Mouse (Mus musculus) myocyte (in vitro differentiated cells): Measurements from ENCODE around the gene Alb. TPM values are rescaled to one million over a fixed set of nuclear protein-coding genes. Genes with fewer than 3 reads are reported as not detected.

ENCODE experiments used
- H3K27me3 ChIP-seq: one replicate; pipeline ENCODE4 v1.6.1; 2011; ENCODE audit not compliant: control insufficient read depth, insufficient read depth, insufficient read length
- H3K36me3 ChIP-seq: one replicate; pipeline ENCODE4 v1.6.1; 2011; ENCODE audit not compliant: control insufficient read depth, insufficient read depth
- H3K4me2 ChIP-seq: one replicate; pipeline ENCODE4 v1.6.1; 2011; ENCODE audit warnings: low read depth, control low read depth
- H3K4me3 ChIP-seq: one replicate; pipeline ENCODE4 v1.5.1; 2011; ENCODE audit warnings: mild to moderate bottlenecking, control low read depth, moderate library complexity
- H3K79me2 ChIP-seq: one replicate; pipeline ENCODE4 v1.6.1; 2011; ENCODE audit not compliant: control insufficient read depth, insufficient read depth
- H3ac ChIP-seq: one replicate; pipeline ENCODE4 v1.6.1; 2011; ENCODE audit not compliant: control insufficient read depth, insufficient read length
- CEBPB ChIP-seq: IDR thresholded peaks from 2 replicates; pipeline ENCODE4 v1.6.1; 2011; ENCODE audit warnings: mild to moderate bottlenecking, moderate library complexity; ENCODE audit not compliant: poor library complexity, insufficient read depth, severe bottlenecking
- E2F4 ChIP-seq: IDR thresholded peaks from one replicate; pipeline ENCODE4 v1.6.1; 2011; ENCODE audit warnings: mild to moderate bottlenecking, control low read depth, moderate library complexity; ENCODE audit not compliant: insufficient read depth
- MAX ChIP-seq: IDR thresholded peaks from one replicate; pipeline ENCODE4 v1.6.1; 2011; ENCODE audit warnings: low read depth, mild to moderate bottlenecking, control low read depth
- MYOD1 ChIP-seq, 3 experiments: IDR thresholded peaks; one replicate each; pipeline ENCODE4 v1.6.1; 2011; ENCODE audit warnings: control low read depth in 2 of 3, low read depth in 2 of 3, mild to moderate bottlenecking in 2 of 3, moderate library complexity in 1 of 3; ENCODE audit not compliant: insufficient read length in 2 of 3, control insufficient read depth in 1 of 3
- MYOG ChIP-seq, 3 experiments: IDR thresholded peaks; one replicate each; pipeline ENCODE4 v1.6.1; 2011; ENCODE audit warnings: control low read depth in 2 of 3, low read depth in 2 of 3, mild to moderate bottlenecking in 2 of 3; ENCODE audit not compliant: insufficient read length in 2 of 3, control insufficient read depth in 1 of 3, insufficient read depth in 1 of 3
- POLR2A ChIP-seq: IDR thresholded peaks from one replicate; pipeline ENCODE4 v1.6.1; 2011; ENCODE audit warnings: low read depth, mild to moderate bottlenecking, control low read depth, moderate library complexity; ENCODE audit not compliant: insufficient read length
- POLR2AphosphoS2 ChIP-seq: IDR thresholded peaks from one replicate; pipeline ENCODE4 v1.6.1; 2011; ENCODE audit warnings: low read depth, control low read depth; ENCODE audit not compliant: insufficient read length
- REST ChIP-seq: IDR thresholded peaks from one replicate; pipeline ENCODE4 v1.6.1; 2011; ENCODE audit warnings: mild to moderate bottlenecking, control low read depth, moderate library complexity; ENCODE audit not compliant: insufficient read depth, insufficient read length
- SRF ChIP-seq: IDR thresholded peaks from one replicate; pipeline ENCODE4 v1.6.1; 2011; ENCODE audit warnings: low read depth; ENCODE audit not compliant: control insufficient read depth, insufficient read length
- TCF12 ChIP-seq: IDR thresholded peaks from one replicate; pipeline ENCODE4 v1.6.1; 2011; ENCODE audit warnings: mild to moderate bottlenecking, control low read depth; ENCODE audit not compliant: poor library complexity, insufficient read depth, severe bottlenecking
- TCF3 ChIP-seq: IDR thresholded peaks from one replicate; pipeline ENCODE4 v1.6.1; 2011; ENCODE audit warnings: low read depth, control low read depth; ENCODE audit not compliant: insufficient read length
- USF1 ChIP-seq: IDR thresholded peaks from one replicate; pipeline ENCODE4 v1.6.1; 2011; ENCODE audit warnings: low read depth, mild to moderate bottlenecking, control low read depth, moderate library complexity
- polyA plus RNA-seq: library from polyadenylated mRNA; unstranded; fragments of >200 nt; fragmentation: generic; extraction: Trizol; gene quantifications from one replicate; pipeline ENCODE4 v1.2.1, GENCODE M21; 2012; ENCODE audit warnings: missing spikeins

Gene Alb
- polyA plus RNA-seq, 1 experiment, result not detected

DNA sequence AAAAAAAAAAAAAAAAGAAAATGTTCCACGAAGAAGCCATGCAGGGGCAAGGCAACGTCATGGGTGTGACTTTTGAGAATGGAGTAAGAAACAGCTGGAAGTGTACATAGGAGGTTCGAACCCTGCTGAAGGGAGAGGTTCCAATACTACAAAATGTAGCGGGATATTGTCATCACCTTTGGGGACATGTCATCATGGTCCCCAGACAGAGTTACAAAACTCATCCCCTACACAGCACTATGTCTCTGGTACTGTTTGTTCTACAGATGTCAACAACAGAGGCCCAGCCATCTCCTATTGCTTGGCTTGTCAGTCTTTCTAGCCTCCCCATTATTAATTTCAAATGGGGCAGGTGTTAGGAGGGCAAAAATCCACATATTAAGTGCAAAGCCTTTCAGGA, 13.2 kb downstream of the Alb start:
- Histone ChIP-seq H3K4me3 (no peak overlapping the region), H3K79me2 (no peaks in the 10 kb centered on the region), H3K4me2 (no peak overlapping the region), H3K36me3 (no peaks in the 10 kb centered on the region), H3ac (no peak overlapping the region), H3K27me3 (no peaks in the 10 kb centered on the region)
- no peak for TF ChIP-seq TCF12

DNA sequence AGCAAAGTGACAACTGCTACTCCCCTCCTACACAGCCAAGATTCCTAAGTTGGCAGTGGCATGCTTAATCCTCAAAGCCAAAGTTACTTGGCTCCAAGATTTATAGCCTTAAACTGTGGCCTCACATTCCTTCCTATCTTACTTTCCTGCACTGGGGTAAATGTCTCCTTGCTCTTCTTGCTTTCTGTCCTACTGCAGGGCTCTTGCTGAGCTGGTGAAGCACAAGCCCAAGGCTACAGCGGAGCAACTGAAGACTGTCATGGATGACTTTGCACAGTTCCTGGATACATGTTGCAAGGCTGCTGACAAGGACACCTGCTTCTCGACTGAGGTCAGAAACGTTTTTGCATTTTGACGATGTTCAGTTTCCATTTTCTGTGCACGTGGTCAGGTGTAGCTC, 13.7 kb downstream of the Alb start:
- no peaks in the 10 kb centered on the region for H3K27me3 ChIP-seq

DNA sequence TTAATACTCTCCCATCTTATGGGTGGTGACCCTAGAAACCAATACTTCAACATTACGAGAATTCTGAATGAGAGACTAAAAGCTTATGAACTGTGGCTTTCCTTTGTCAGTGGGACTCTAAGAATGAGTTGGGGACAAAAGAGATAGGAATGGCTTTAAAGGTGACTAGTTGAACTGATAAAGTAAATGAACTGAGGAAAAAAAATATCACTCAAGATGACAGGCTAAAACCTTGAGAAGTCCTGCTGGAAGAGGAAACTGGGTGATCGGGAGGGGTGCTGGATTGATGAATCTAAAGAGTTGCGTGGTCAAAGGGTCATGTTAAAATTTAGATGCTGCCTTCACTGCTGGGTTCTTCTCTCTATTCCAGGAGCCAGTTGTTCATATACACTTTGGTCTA, 16.0 kb downstream of the Alb start:
- Histone ChIP-seq H3K36me3 (no peaks in the 10 kb centered on the region), H3K4me3 (no peak overlapping the region), H3K79me2 (no peaks in the 10 kb centered on the region), H3K4me2 (no peak overlapping the region), H3K27me3 (no peaks in the 10 kb centered on the region), H3ac (no peak overlapping the region)
- no peak for TF ChIP-seq REST
- TF ChIP-seq USF1, result no peak
- no peak for TF ChIP-seq MYOG (IDR thresholded peaks at IDR 0.05; ENCODE audit: control insufficient read depth in 1 of 3, insufficient read depth in 1 of 3, insufficient read length in 2 of 3, low read depth in 2 of 3)
- TF ChIP-seq E2F4, result no peak
- TF ChIP-seq MAX, result no peak
- no peak for TF ChIP-seq SRF
- no peak for TF ChIP-seq POLR2A
- no peak for TF ChIP-seq POLR2AphosphoS2
- TF ChIP-seq MYOD1 (IDR thresholded peaks at IDR 0.05; ENCODE audit: control insufficient read depth in 1 of 3, insufficient read length in 2 of 3, low read depth in 2 of 3), result no peak
- TF ChIP-seq CEBPB, result no peak
- TF ChIP-seq TCF12, result no peak
- TF ChIP-seq TCF3, result no peak

More for the DNA sequence above, 13.7 kb downstream of the Alb start:
- no peak overlapping the region for H3K4me2 ChIP-seq
- no peaks in the 10 kb centered on the region for H3K36me3 ChIP-seq
- no peak for TF ChIP-seq MYOG (IDR thresholded peaks at IDR 0.05; ENCODE audit: control insufficient read depth in 1 of 3, insufficient read depth in 1 of 3, insufficient read length in 2 of 3, low read depth in 2 of 3)
- no peak for TF ChIP-seq POLR2A
- no peak for TF ChIP-seq REST
- no peak for TF ChIP-seq SRF
- no peak for TF ChIP-seq TCF12
- no peak for TF ChIP-seq TCF3
- no peak for TF ChIP-seq CEBPB
- TF ChIP-seq POLR2AphosphoS2, result no peak
- no peak for TF ChIP-seq E2F4
- no peak for TF ChIP-seq MYOD1 (IDR thresholded peaks at IDR 0.05; ENCODE audit: control insufficient read depth in 1 of 3, insufficient read length in 2 of 3, low read depth in 2 of 3)
- no peak for TF ChIP-seq MAX
- TF ChIP-seq USF1, result no peak
- H3ac ChIP-seq, result no peak overlapping the region
- no peak overlapping the region for H3K4me3 ChIP-seq
- H3K79me2 ChIP-seq, result no peaks in the 10 kb centered on the region

DNA sequence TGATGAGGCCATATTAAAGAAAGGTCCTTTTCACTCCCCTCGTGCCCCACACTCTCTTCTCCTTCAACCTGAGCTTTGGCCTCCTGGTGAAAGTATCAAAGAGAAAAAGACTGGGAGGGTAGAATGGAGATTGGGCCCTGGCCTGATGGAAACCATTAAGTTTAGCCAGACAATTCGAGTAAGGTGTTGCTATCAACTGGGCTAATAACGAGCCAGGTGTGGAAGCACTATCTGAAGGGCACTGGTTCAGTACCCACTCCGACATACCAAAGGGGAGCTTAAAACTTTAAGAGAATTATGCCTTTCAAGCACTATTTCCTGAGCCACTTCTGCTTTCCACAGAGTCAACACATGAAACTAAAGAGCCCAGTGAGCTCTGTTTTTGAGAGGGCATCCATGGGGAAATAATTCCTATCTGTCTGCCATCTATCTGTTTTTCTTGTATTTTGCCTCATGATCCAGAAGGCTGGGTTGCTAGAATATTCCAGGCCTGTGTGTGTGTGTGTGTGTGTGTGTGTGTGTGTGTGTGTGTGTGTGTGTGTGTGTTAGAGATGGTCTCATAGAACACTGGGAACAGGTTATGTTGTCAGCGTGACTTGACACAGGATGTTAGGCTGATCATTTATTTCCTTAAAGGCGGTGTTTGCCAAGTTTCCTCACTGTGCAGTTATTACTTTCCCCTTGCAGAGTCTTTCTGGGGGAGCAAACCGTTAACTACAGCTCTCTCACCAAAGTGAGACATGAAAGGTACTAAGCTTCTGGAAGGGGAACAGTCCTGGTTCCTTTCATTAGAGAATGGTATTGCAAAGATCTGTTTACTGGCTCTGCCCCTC, 16.8 kb downstream of the Alb start:
- H3ac ChIP-seq, result no peak overlapping the region

More for the DNA sequence above, 16.8 kb downstream of the Alb start:
- Histone ChIP-seq H3K27me3 (no peaks in the 10 kb centered on the region), H3K4me2 (no peak overlapping the region), H3K79me2 (no peaks in the 10 kb centered on the region), H3K36me3 (no peaks in the 10 kb centered on the region), H3K4me3 (no peak overlapping the region)
- no peak for TF ChIP-seq SRF
- no peak for TF ChIP-seq E2F4
- TF ChIP-seq POLR2AphosphoS2, result no peak
- no peak for TF ChIP-seq CEBPB
- no peak for TF ChIP-seq USF1
- no peak for TF ChIP-seq TCF12
- TF ChIP-seq POLR2A, result no peak
- no peak for TF ChIP-seq MYOG (IDR thresholded peaks at IDR 0.05; ENCODE audit: control insufficient read depth in 1 of 3, insufficient read depth in 1 of 3, insufficient read length in 2 of 3, low read depth in 2 of 3)
- no peak for TF ChIP-seq REST
- no peak for TF ChIP-seq MAX
- TF ChIP-seq MYOD1 (IDR thresholded peaks at IDR 0.05; ENCODE audit: control insufficient read depth in 1 of 3, insufficient read length in 2 of 3, low read depth in 2 of 3), result no peak
- no peak for TF ChIP-seq TCF3
